Mouse (Mus musculus): ENCODE results near the gene Zwint. TPM values are rescaled to one million over a fixed set of nuclear protein-coding genes. Genes with fewer than 3 reads are reported as not detected.

The Zwint gene
- 85.5 and 101 TPM in 2 replicates for polyA plus RNA-seq (2012; rRNA removed)

DNA sequence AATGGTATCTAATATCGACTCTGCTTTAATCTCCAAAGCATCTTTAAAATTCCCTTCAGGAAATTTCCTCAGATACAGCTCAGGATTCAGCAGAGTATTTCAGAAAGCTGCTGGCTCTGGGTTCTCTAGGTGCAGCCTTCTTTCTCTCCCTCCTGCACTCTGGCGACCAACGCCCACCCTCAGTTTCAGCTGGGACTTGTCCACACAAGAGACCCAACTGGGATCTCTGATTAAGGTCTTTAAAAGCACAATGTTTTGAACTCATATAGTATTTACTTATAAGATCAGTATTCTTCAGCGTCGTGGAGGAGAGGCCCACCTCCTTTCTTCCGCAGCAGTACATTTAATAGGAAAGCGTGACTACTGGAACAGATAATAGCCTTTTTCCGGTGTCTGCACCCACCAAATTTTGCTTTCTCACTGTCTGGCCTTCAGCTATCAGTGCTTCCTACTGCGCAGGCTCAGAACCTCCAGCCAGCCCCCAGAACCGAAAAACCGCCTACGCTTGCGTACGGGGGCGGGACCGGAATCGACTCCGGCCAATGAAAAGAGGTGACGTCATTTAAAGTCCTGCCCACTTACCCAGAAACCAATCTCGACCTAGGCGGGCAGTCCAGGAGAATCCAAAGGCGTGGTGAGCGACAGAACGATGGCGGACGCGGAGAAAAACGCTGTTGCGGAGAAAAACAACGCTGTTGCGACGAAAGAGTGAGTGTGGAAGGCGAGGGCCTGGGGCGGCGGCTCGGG is at the start of gene Zwint:
TSS of gene Zwint (plus strand) at position 576 of the 747 bp plus-strand sequence.
- DNase-seq (ENCODE audit: low spot score): peak; percentile 76

DNA sequence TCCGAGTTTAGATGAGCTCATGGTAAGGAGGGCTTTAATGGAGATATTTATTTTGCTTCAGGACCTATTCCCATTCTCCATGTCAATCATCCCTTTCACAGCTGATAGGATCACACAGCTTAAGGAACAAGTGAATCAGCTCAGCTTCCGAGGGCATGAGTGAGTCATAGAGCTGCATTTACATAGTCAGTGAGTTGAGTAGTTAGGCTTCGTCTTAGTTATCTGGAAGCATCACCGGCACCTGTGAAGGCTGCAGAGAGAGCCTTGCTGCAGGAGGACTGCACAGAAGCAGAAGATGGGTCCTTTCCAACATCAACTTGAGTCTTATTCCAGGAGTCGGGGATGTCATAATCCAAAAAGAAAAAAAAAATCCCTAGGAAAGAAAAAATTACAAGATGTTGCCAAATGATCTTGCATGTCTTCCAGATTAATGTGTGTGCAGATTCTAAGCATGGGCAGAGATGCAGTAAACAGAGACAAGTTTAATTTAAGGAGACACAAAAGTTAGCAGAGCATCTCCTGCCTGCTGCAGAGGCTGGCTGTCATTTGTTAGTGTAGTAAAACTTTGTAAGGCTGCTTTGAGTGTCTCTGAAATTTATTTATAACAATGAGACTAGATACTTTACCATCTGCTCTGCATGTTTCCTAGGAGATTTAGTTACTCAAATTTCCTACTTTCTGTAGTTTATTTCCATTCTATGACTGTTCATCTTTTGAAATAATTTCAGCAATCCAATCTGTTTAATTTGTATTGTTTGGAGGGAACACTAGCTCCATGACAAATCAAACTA is 41.3 kb upstream of the Zwint start:
- DNase-seq (ENCODE audit: low spot score): no peak

DNA sequence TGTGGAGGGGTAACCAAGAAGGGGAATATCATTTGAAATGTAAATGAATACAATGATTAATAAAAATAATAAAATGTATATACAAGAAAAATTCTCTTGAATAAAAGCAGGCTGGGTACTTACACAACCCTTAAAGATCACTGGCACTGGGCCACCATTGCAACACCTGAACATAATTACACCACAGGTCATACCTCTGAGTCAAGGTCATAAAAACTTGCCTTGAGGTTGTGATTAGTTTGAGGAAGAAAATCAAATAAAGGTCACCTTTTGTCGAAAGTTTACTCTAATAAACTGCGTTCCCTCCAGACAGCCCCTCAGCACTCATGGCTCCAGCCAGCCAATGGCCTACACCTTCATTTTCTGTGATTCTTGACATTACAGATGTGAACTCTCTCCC is 38.5 kb upstream of the Zwint start:
- DNase-seq (ENCODE audit: low spot score): no peak

DNA sequence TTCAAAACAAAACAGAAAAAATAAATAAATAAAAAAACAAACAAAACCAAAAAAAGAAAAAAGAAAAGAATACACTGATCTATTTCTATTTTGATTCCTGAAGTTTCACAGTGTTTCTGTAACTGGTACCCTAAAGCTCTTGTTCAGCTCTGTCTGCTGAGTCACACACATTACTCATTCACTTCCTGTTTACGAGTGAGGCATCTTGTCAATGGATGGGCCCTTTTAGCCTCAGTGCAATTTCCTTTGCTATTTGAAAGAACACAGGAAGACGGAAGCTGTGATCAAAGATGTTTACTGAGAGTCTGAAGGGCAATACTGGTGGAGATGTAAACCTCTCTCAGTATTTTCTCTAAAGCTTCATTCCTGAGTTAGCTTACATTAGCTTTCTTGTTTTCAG is 34.1 kb upstream of the Zwint start:
- no peak for DNase-seq (ENCODE audit: low spot score)

DNA sequence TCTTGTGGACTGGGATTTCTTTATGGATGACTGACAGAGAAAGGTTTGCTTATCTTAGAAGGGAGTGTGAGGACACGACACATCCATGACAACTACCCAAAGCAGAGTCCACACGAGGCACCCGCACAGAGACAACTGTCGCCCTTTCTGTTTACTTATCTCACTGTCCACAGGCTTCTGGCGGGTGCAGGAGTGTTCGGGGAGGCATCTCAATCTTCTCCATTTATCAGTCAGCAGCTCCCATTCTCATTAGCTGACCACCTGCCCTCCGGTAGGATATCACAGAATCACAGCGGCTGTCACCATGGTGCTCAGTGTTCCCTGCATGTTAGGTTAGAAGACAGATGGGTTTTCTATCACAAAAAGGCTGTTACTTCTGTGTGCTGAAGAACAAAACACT is 31.1 kb upstream of the Zwint start:
- no peak for DNase-seq (ENCODE audit: low spot score)

DNA sequence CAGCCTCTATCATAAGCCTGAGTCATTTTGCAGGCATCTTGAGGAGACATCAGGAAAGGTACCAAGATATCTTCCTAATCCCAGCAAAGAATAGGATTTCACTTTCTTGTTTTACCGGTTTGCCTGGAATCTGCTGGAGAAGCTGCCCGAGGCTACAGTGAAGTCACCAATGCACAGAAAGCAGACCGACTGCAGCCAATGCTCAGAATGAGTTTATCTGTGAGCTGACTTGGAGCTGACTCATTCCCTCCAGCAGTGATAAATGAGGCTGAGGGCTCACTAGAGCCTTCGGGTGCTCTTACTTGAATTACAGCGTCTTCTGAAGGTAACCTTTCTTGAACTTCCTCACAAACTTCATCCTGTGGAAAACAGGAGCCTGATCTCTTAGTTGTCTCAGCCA is 20.5 kb upstream of the Zwint start:
- no peak for DNase-seq (ENCODE audit: low spot score)

DNA sequence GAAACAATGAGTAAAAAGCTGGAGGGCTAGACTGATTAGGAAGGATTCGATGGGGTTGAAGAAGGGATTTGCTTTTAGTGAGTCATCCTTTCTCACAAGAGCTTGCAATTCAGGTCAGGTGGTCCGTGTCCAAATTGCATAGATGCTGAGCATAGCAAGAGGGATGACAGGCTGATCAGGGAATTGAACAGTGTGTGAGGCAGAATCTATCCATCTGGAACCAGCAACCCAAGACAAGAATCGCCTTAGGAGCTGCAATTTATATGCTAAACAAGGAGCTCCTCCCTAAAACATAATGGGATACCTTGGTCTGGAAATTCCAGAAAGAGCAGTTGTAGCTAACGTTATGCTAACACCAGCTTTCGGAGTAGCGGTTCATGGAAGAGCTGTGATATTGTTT is 3.8 kb upstream of the Zwint start:
- no peak for DNase-seq (ENCODE audit: low spot score)

DNA sequence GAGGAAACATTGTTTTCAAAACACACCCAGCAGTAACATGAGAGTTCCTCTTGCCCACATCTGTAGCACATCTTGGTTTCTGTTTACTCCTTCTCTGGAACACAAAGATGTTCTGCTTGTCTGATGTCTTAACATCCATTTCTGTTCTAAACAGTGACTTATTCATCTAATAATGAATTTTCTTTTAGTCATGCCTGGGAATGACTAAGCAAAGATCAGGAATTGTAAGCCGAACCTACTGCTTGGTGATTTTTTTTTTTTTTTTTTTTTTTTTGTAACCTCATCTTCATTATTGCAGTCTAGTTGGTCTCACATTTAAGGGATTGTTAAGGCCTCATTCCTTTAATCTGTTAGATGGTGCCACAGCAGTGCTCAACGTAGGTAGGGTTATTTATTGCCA is 848 bp upstream of the Zwint start:
- no peak for DNase-seq (ENCODE audit: low spot score)

DNA sequence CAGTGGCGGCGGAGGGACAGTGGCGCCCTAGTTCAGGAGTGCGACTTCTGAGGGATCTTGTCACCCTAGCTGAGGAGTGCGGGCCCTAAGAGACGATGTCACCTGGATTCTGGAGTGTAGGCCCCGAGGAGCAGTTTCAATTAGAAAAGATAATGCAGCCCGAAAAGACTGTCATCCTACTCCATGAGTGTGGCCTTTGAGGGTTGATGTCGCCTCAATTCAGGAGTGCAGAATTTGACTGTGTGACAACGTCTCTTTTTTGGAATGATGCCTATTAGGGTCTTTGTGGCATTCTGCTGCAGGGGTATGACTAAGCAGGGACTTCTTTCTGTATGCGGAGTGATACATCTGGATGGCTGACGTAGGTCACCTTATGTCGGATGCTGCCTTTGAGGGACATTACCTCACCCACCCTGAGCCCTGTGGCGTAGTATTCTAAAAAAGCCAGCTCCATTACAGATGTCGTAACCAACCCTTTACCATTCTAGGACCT is 418 bp downstream of the Zwint start:
- no peak for DNase-seq (ENCODE audit: low spot score)

DNA sequence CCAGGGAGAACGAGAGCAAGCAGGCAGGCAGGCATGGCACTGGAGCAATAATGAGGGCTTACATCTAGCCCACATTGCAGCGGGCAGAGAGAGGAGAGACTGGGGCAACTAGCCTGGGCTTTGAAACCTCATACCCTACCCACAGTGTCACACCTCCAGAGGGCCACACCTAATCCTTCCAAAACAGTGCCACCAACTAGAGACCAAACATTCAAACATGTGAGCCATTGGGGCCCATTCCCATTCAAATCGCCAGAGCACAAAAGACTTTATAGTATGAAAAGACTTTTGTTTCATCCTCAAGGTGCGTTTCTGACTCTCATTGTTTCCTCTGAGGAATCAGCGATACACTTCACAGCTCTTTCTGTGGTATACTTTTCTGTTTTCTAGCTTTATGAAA is 4.6 kb downstream of the Zwint start:
- no peak for DNase-seq (ENCODE audit: low spot score)

DNA sequence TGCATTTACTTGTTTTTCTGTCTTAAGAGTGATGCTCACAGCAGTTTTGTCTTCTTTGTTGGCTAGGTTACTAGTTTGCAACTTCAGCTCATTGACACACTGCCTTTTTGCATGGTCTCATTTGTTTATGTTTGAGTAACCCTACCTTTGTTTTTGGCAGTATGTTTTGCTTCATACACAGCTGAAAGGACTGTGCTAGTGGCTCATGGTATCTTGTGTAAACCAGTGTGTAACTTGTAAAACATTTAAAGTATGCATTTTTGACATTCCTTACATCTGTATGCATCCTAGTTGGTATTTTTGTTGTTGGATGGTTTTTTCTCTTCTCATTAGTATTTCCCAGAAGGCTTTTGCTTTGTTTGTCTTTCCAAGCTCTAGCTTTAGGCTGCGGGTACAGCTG is 5.7 kb downstream of the Zwint start:
- DNase-seq (ENCODE audit: low spot score): no peak

DNA sequence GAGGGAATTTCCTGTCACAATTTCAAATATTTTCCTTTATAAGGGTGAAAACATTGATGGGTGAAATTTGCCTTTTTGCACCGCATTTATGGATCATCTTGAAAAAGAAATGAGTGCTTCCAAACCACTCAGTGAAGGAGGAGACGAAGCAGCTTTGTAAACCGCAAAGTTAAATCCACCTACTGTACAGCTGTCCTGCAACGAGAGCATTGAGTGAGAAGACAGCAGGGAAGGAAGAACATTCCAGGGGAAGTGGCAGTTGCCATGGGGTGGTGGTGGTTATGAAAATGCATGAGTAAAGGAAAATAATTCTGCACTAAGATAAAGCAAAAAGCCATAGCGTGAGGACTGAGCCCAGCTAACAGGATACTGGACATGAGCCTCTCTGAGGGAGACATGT is 13.2 kb downstream of the Zwint start:
- DNase-seq (ENCODE audit: low spot score): no peak

DNA sequence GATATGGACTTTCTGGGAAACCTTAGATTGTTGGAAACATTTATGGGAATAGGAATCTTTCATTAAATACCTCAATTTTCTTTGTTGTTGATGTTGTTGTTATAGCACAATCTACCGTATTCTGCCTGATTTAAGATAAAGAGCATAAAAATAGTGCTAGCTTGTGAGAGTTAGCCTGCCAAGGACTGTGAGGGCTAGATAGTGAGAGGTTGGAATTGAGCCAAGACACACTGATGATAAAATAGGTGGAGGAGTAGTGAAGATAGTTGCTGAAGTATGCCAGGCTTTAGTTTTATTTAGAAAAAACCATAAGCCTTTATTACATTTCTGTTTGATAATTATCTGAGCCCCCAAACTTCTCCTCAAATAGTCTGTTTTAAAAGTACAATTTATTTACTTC is 14.4 kb downstream of the Zwint start:
- DNase-seq (ENCODE audit: low spot score): no peak

DNA sequence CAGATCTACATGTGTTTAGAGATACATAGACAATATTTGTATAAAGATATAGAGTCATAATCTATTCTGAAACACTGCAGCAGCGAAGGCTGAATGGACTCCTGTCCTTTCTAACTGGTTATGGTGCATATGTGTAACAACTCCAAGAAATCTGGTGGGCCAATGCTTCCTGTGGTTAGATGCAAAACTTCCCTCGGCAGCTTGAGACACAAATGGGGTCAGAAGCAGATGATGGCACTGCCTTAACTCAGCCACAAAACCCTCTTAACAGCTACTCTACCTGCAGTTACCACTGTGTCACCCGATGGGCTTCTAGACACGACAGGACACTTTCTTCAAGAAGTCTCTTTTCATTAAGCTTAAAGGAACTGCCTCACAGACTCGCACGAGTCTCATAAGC is 21.3 kb downstream of the Zwint start:
- no peak for DNase-seq (ENCODE audit: low spot score)

DNA sequence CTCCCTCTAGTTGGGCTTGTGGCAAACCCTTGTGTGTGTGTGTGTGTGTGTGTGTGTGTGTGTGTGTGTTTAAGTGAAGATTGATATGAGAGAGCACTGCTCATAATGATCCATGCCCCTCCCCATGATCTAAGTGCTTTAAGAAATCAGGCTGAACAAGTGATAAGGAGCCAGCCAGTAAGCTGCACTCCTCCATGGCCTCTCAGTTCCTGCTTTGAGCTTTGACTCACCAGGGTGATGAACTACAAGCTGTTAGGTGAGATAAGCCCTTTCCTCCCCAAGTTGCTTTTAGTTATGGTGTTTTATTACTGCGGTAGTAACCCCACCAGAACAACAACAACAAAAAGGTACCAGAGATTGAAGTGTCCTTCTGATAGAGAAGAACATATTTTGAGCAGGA is 21.9 kb downstream of the Zwint start:
- no peak for DNase-seq (ENCODE audit: low spot score)

DNA sequence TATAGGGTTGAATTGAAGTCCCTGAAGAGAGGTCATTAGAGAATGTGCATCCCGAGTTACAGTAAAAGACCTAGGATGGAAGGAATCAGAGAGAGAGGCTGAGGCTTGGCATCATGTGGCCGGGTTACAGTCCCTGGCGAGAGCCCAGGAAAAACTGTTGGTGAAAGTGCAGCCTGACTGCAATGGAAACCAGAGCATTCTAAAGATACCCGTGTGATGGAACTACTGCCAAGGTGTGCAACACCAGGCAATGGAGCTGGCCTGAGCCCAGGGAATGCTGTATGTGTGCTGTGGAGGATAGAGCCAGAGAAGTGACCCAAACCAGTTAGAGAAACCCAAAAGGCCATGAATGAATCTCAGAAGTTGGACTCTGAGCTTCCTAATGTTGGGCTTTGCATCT is 24.4 kb downstream of the Zwint start:
- DNase-seq (ENCODE audit: low spot score): no peak

DNA sequence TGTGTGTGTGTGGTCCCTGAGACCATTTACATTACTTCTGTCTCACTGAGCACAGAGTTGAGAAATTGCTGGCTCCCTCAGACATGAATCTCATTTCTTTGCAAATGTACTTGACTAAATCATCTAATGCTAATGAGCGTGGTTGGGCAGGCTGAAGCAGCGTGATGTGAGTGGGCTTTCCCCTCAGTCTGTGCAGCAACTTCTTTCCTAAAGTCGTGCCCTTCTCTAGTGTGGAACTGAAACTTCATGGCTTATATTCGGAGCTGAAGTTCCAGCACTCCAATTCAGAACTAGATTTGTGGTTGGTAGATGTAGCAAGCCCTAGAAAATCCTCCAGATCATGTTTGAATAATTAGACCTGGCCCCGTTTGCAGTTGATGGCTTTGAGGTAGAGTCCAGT is 46.4 kb downstream of the Zwint start:
- DNase-seq (ENCODE audit: low spot score): no peak

DNA sequence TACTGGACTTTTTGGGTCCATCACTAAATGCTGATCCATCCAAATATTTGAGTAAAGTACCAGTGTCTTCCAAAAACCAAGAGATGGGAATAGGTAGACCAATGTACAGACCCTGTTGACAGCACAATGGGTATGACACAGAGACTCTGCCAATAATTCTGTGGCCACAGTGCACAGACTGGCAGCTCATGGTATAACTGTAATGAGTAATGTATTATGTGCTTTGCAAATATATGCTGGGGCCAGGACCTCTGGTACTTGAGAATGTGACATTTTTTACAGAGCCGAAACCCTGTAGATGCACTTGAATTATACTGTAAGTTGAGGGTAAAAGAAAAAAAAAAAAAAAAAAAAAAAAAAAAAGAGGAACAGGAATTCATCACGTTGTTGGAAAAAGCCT is 59.1 kb downstream of the Zwint start:
- no peak for DNase-seq (ENCODE audit: low spot score)
